Mouse (Mus musculus) kidney, embryonic 15.5 days (tissue): ENCODE measurements around the gene Arhgap20. TPM values are rescaled to one million over a fixed set of nuclear protein-coding genes. Genes with fewer than 3 reads are reported as not detected.
A peak's percentile ranks its signal among the peaks of the same experiment; 100 is the strongest.

Source experiments
- ATAC-seq: fragments of 200-750 bp; cut with Nextera tagmentation; replicated peaks from 2 replicates; pipeline ENCODE4 v1.8.0; 2017; ENCODE audit warnings: moderate TSS enrichment; ENCODE audit not compliant: low FRiP score
- H3K27ac ChIP-seq: fragments of 300-500 bp; sonication (generic); 2 replicates; pipeline ENCODE4 v1.5.1; 2015; ENCODE audit warnings: mild to moderate bottlenecking, inconsistent platforms
- H3K27me3 ChIP-seq: fragments of 300-500 bp; sonication (generic); 2 replicates; pipeline ENCODE4 v1.6.1; 2015; ENCODE audit warnings: inconsistent platforms
- H3K36me3 ChIP-seq: fragments of 300-500 bp; sonication (generic); 2 replicates; pipeline ENCODE4 v1.6.1; 2015; ENCODE audit warnings: inconsistent platforms
- H3K4me1 ChIP-seq: fragments of 300-500 bp; sonication (generic); 2 replicates; pipeline ENCODE4 v1.6.1; 2015; ENCODE audit warnings: inconsistent platforms
- H3K4me2 ChIP-seq: fragments of 300-500 bp; sonication (generic); 2 replicates; pipeline ENCODE4 v1.6.1; 2015; ENCODE audit warnings: moderate library complexity, mild to moderate bottlenecking, inconsistent platforms
- H3K4me3 ChIP-seq: fragments of 300-500 bp; sonication (generic); replicated peaks from 2 replicates; pipeline ENCODE4 v1.5.1; 2015; ENCODE audit warnings: mild to moderate bottlenecking, inconsistent platforms
- H3K9ac ChIP-seq: fragments of 300-500 bp; sonication (generic); 2 replicates; pipeline ENCODE4 v1.6.1; 2015; ENCODE audit warnings: mild to moderate bottlenecking, inconsistent platforms
- H3K9me3 ChIP-seq: fragments of 300-500 bp; sonication (generic); replicated peaks from 2 replicates; pipeline ENCODE4 v1.6.1; 2016; ENCODE audit warnings: inconsistent platforms
- WGBS: fragments of 180-500 bp; shearing (Covaris S2); methylation state at CpG from one replicate; pipeline ENCODE4 v1.1.7; 2015; ENCODE audit warnings: mixed read lengths; 5-methylcytosine and 5-hydroxymethylcytosine counted together
- polyA plus RNA-seq: library from polyadenylated mRNA; unstranded; fragments of >200 nt; fragmentation: Nextera tagmentation; extraction: Ambion mirVana; gene quantifications from 2 replicates; pipeline ENCODE4 v1.2.1, GENCODE M21; 2015

Arhgap20 gene
- polyA plus RNA-seq, 1 experiment from 2014 or later = 6.0 TPM

DNA sequence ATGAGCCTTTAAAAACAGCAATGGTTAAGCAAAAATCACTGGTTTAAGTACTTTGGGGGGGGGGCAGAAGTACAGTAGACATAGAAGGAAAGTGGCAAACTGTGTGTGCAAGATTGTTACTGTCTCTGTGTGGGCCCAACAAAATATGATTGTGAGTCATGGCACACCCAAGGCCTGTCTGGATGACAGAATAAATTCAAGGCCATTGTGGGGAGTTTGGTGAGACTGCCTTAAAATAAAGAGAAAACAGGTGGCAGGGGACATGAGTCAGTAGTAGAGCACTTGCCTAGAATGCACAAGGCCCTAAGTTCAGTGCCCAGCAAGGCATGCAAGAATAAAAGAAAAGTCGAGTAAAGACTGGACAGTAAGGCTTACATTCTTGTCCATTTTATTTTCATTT is 47.8 kb downstream of the Arhgap20 start:
- no peaks in the 10 kb centered on the region for H3K36me3 ChIP-seq
- H3K9me3 ChIP-seq = no peaks in the 10 kb centered on the region
- no peaks in the 10 kb centered on the region for H3K27me3 ChIP-seq
- H3K4me1 ChIP-seq = no peaks in the 10 kb centered on the region
- H3K4me3 ChIP-seq = no peak overlapping the region
- H3K4me2 ChIP-seq = no peak overlapping the region
- 74% methylated on average over 1 of the region's 1 CpGs for WGBS
- no peak overlapping the region for H3K9ac ChIP-seq
- no peak overlapping the region for H3K27ac ChIP-seq
- no peak for ATAC-seq

DNA sequence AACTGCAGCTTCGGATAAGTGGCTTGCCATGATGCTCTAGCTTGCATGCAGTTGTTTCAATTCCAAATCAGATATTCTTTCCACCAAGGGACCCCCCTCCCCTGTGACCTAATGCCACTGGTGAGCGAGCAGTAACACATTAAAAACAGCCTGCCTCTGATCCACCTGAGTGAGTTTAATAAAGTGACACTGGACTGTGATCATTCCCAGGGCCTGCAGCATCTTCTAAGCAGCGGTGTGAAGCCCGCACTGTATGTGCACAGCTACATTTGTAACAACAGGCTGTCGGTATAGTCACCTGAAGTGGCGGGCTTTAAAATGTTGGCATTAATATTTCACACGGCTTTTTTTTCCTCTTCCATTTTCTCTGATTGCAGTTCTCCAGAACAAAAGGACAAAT is 59.4 kb downstream of the Arhgap20 start:
- H3K4me1 ChIP-seq = 0 out of 2 replicates have a peak, but pooled peaks cover 4% of the 10 kb centered on the region
- no peak overlapping the region for H3K27ac ChIP-seq
- ATAC-seq = peak; percentile 60; the same call in 1 of the 2 replicates
- H3K9me3 ChIP-seq = no peaks in the 10 kb centered on the region
- H3K4me3 ChIP-seq = no peak overlapping the region
- no peak overlapping the region for H3K9ac ChIP-seq
- no peaks in the 10 kb centered on the region for H3K36me3 ChIP-seq
- WGBS = 73% methylated on average over 7 of the region's 7 CpGs
- H3K27me3 ChIP-seq = no peaks in the 10 kb centered on the region
- no peak overlapping the region for H3K4me2 ChIP-seq

- Histone ChIP-seq H3K27ac (no peak overlapping the region), H3K4me1 (peaks cover 9% of the 10 kb centered on the region), H3K27me3 (no peaks in the 10 kb centered on the region), H3K9ac (no peak overlapping the region), H3K4me2 (no peak overlapping the region), H3K36me3 (no peaks in the 10 kb centered on the region), H3K4me3 (no peak overlapping the region), H3K9me3 (no peaks in the 10 kb centered on the region)
- ATAC-seq = no peak
- WGBS = 84% methylated on average over 11 of the region's 11 CpGs
Observed at GRCm38 (mm10) chr9:51831596-51831995, 66.5 kb downstream of the Arhgap20 start.

DNA sequence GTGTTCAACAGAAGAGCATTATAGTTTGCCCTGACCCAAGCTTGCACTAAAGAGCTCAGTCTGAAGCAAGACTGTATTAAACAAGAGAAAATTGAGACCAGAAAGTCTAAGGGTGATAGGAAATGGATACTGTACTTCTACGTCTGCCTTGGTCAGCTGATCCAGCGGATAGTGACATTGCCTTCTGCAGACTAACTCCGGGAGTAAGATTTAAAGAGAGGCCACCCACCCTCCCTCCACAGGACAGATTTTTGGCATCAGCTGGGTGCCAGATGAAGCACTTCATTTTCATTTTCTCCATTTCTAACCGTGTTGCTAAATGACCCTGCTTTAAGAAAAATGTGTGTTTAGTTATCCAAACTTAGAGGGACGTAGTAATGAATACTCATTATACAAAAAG is 67.2 kb downstream of the Arhgap20 start:
- Histone ChIP-seq H3K4me2 (no peak overlapping the region), H3K4me1 (peaks cover 9% of the 10 kb centered on the region), H3K27ac (no peak overlapping the region), H3K36me3 (no peaks in the 10 kb centered on the region), H3K27me3 (no peaks in the 10 kb centered on the region), H3K9me3 (no peaks in the 10 kb centered on the region), H3K9ac (no peak overlapping the region), H3K4me3 (no peak overlapping the region)
- no peak for ATAC-seq
- 48% methylated on average over 5 of the region's 5 CpGs for WGBS

DNA sequence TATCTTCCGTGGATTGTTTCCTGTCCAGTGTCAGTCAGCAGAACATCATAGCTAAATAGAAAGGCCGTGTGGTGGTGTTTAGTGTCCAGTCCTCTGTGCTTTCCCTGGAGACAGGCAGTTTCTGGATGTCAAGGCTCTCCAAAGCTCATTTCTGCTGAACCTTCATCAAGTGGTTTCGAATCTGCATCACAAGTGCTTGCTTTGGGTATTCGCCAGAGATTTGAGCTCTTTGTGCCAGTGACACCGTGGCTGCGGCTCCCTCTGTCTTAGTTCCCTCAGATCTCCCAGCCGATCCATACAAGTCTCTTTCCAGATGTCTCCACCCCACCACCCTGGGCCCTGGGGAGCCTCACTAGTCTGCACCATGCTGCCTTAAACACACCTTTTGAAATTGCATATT is 72.6 kb downstream of the Arhgap20 start:
- Histone ChIP-seq H3K4me2 (no peak overlapping the region), H3K27me3 (no peaks in the 10 kb centered on the region), H3K27ac (no peak overlapping the region), H3K9ac (no peak overlapping the region), H3K4me3 (no peak overlapping the region), H3K9me3 (no peaks in the 10 kb centered on the region), H3K36me3 (no peaks in the 10 kb centered on the region), H3K4me1 (peaks cover 9% of the 10 kb centered on the region)
- no peak for ATAC-seq
- 64% methylated on average over 7 of the region's 7 CpGs for WGBS

GRCm38 (mm10) chr9:51843216-51843615 is 78.1 kb downstream of the Arhgap20 start:
- Histone ChIP-seq H3K27me3 (no peaks in the 10 kb centered on the region), H3K4me1 (no peaks in the 10 kb centered on the region), H3K4me3 (no peak overlapping the region), H3K4me2 (no peak overlapping the region), H3K36me3 (no peaks in the 10 kb centered on the region), H3K9me3 (no peaks in the 10 kb centered on the region), H3K9ac (no peak overlapping the region), H3K27ac (no peak overlapping the region)
- 66% methylated on average over 4 of the region's 4 CpGs for WGBS
- ATAC-seq = no peak

- Histone ChIP-seq H3K4me3 (no peak overlapping the region), H3K27me3 (no peaks in the 10 kb centered on the region), H3K36me3 (0 out of 2 replicates have a peak, but pooled peaks cover 4% of the 10 kb centered on the region), H3K27ac (no peak overlapping the region), H3K4me2 (no peak overlapping the region), H3K9me3 (no peaks in the 10 kb centered on the region), H3K9ac (no peak overlapping the region), H3K4me1 (no peaks in the 10 kb centered on the region)
- WGBS = 92% methylated on average over 10 of the region's 10 CpGs
- no peak for ATAC-seq
Observed at GRCm38 (mm10) chr9:51845796-51846195, 80.7 kb downstream of the Arhgap20 start.

DNA sequence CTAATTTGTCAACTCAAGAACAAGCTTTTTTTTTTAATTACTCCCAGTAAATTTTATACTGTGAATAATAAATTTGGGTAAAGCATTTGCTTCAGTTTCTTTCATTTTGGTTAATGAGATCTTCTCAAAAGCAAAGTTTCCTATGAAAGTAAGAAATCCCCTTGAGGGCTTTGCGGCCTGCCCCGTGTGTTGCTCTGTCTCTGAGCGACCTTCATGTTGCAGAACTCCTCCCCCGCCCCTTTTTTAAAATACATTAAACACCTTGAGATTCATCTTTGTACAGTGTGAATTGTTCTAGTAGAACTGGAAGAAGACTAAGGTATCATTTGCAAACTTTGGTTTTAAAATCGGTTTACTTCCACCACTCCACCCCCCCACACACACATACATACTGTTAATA is 88.6 kb downstream of the Arhgap20 start:
- ATAC-seq = no peak
- H3K27ac ChIP-seq = no peak overlapping the region
- no peak overlapping the region for H3K4me3 ChIP-seq
- 0 out of 2 replicates have a peak, but pooled peaks cover 4% of the 10 kb centered on the region for H3K36me3 ChIP-seq
- 89% methylated on average over 5 of the region's 5 CpGs for WGBS
- H3K4me2 ChIP-seq = no peak overlapping the region
- H3K9ac ChIP-seq = no peak overlapping the region
- H3K27me3 ChIP-seq = no peaks in the 10 kb centered on the region
- no peaks in the 10 kb centered on the region for H3K4me1 ChIP-seq
- H3K9me3 ChIP-seq = no peaks in the 10 kb centered on the region

DNA sequence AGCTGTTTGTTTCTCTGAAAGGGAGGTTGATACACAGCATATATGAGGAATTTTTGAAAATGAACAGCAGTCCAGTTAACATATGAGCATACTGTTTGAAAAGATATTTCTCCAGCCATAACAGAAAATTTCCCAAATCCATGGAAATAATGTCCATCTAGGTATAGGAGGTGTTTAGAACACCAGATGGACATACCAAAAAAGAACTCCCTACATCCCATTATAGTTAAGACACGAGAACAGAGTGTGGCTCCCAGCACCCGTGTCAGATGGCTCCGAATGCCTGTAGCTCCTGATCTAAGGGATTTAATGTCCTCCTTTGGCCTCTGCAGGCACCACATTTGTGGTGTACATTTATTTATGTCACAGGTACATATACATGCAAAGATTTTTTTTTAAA is 99.1 kb downstream of the Arhgap20 start:
- WGBS = 91% methylated on average over 3 of the region's 3 CpGs
- no peaks in the 10 kb centered on the region for H3K9me3 ChIP-seq
- no peaks in the 10 kb centered on the region for H3K27me3 ChIP-seq
- H3K4me3 ChIP-seq = no peak overlapping the region
- no peak overlapping the region for H3K27ac ChIP-seq
- no peaks in the 10 kb centered on the region for H3K4me1 ChIP-seq
- no peaks in the 10 kb centered on the region for H3K36me3 ChIP-seq
- no peak overlapping the region for H3K9ac ChIP-seq
- no peak overlapping the region for H3K4me2 ChIP-seq
- no peak for ATAC-seq

GRCm38 (mm10) chr9:51866634-51867033 is 101.5 kb downstream of the Arhgap20 start:
- Histone ChIP-seq H3K4me1 (no peaks in the 10 kb centered on the region), H3K9ac (no peak overlapping the region), H3K36me3 (no peaks in the 10 kb centered on the region), H3K9me3 (no peaks in the 10 kb centered on the region), H3K27me3 (no peaks in the 10 kb centered on the region), H3K4me2 (no peak overlapping the region), H3K27ac (no peak overlapping the region), H3K4me3 (no peak overlapping the region)
- WGBS = 56% methylated on average over 4 of the region's 4 CpGs
- ATAC-seq = no peak

DNA sequence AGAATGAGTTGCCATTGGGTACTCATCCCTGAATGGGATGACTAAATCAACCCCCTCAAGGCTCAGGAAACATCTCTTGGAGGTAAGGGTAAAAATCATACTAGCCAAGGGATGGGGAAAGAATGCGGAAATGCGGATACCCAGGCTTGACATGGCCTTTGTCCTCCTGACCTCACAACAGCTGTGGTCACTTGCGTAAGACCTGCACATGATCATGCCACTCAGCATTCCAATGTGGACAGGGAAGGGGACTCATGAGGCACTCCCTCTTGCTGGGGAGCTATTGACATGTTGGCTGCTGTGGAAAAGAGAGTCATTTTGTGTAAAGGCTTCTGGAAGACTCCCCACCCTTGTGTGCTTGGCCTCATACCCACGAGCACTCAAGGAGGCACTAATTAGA is 103.9 kb downstream of the Arhgap20 start:
- ATAC-seq = no peak
- WGBS = 86% methylated on average over 4 of the region's 4 CpGs

DNA sequence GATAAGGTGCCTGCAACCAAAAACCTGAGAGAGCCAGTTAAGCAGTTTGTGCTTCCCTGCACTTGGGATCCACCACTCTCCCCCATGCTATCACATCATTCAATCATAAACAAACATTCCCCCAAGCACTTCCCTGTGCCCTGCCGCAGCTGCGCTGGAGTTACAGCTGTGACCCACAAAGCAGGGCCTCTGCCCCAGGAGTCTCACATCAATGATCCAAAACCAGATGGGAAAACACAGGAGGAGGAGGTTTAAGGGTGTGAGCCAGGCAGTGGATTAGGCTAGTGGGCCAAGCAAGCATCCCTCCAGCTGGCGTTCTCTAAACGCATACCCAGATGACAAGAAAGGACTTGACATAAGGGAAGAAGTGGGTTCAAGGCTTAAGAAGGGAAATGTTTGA is 109.2 kb downstream of the Arhgap20 start:
- ATAC-seq = peak; percentile 92
- H3K9ac ChIP-seq = no peak overlapping the region
- H3K4me2 ChIP-seq = peak overlapping the region; percentile 16; the same call in 1 of the 2 replicates
- H3K27me3 ChIP-seq = no peaks in the 10 kb centered on the region
- 15% methylated on average over 4 of the region's 4 CpGs for WGBS
- no peak overlapping the region for H3K4me3 ChIP-seq
- H3K4me1 ChIP-seq = peaks cover 27% of the 10 kb centered on the region
- peak overlapping the region; percentile 27; the same call in 1 of the 2 replicates for H3K27ac ChIP-seq
- no peaks in the 10 kb centered on the region for H3K9me3 ChIP-seq
- H3K36me3 ChIP-seq = no peaks in the 10 kb centered on the region

More for the DNA sequence above, 103.9 kb downstream of the Arhgap20 start:
- Histone ChIP-seq H3K27me3 (no peaks in the 10 kb centered on the region), H3K4me2 (no peak overlapping the region), H3K9me3 (no peaks in the 10 kb centered on the region), H3K36me3 (no peaks in the 10 kb centered on the region), H3K4me1 (peaks cover 6% of the 10 kb centered on the region; the same call in 1 of the 2 replicates), H3K4me3 (no peak overlapping the region), H3K27ac (no peak overlapping the region), H3K9ac (no peak overlapping the region)

DNA sequence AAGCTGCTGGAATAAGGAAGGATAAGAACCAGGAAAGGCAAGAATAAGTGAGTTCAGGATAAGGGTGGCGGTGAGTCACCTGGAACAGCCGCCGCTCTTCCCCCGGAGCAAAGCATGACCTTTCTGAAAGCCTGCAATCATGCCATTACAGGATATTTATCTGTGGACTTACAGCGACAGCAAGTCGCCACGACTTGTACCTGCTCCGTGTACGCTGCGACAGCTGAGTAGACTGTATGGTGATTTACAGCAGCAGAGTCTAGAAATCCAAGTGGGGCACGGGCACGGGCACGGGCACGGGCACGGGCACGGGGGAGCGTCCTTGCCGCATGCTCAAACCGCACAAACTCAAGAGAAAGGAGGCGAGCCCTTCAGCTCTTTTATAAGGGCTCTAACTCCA is 110.4 kb downstream of the Arhgap20 start:
- H3K9me3 ChIP-seq = no peaks in the 10 kb centered on the region
- no peaks in the 10 kb centered on the region for H3K36me3 ChIP-seq
- H3K27ac ChIP-seq = peak overlapping the region; percentile 34
- H3K4me1 ChIP-seq = peaks cover 27% of the 10 kb centered on the region
- H3K4me3 ChIP-seq = peak overlapping the region; percentile 22
- WGBS = 51% methylated on average over 20 of the region's 20 CpGs
- H3K9ac ChIP-seq = no peak overlapping the region
- peak overlapping the region; percentile 51 for H3K4me2 ChIP-seq
- ATAC-seq = peak; percentile 52; the same call in 1 of the 2 replicates
- no peaks in the 10 kb centered on the region for H3K27me3 ChIP-seq
